ENCODE assay signal across 8 mouse cellular contexts in genomic region chr3:104714679-104715326, GRCm38 (mm10).
DNase-seq lines count a peak whose midpoint lies in the region; TF ChIP-seq lines count a peak whose summit lies in the region.

No protein-coding gene starts in this region.

- no peaks in the 10 kb centered on the region for H3K36me3 ChIP-seq in C2C12 (ENCODE audit: control insufficient read depth, insufficient read depth)

- DNase-seq in NIH3T3 (ENCODE audit: low read depth), result peak; percentile 74
- peak; percentile 37 to 65 for DNase-seq in cerebellum, postnatal 25 days
- peak; percentile 11 for DNase-seq in heart, adult 8-10 months (ENCODE audit: low spot score)
- peak; percentile 44 for DNase-seq in kidney, adult 9 months
- DNase-seq in lung, postnatal 14 days, result peak; percentile 66
- peak; percentile 18 for DNase-seq in skeletal muscle tissue, adult 2 months (ENCODE audit: low read depth, low spot score)
- no peak for DNase-seq in ovary, adult 18-20 months (ENCODE audit: low spot score)

- H3K27me3 ChIP-seq in C2C12 (ENCODE audit: control insufficient read depth, insufficient read depth, insufficient read length), result peaks cover 6% of the 10 kb centered on the region

- no peaks in the 10 kb centered on the region for H3K79me2 ChIP-seq in C2C12 (ENCODE audit: control insufficient read depth, insufficient read depth)

- no peak overlapping the region for H3K4me3 ChIP-seq in C2C12 (ENCODE audit: insufficient read depth, poor library complexity, severe bottlenecking)

- no peaks in the 10 kb centered on the region for H3K79me3 ChIP-seq in C2C12 (ENCODE audit: low read depth)

- H3ac ChIP-seq in C2C12 (ENCODE audit: control insufficient read depth, insufficient read length, low read depth), result no peak overlapping the region

- TF ChIP-seq CTCF in C2C12 (IDR thresholded peaks at IDR 0.05; ENCODE audit: control insufficient read depth, insufficient read depth, insufficient read length), result peak; percentile 49

TF ChIP-seq in C2C12, 6 proteins besides CTCF, POLR2A, EP300 and RAD21:
- TF ChIP-seq MYOD1 (IDR thresholded peaks at IDR 0.05; ENCODE audit: control insufficient read depth, insufficient read length, low read depth) (no peak), MAX (IDR thresholded peaks at IDR 0.05) (no peak), CEBPB (IDR thresholded peaks at IDR 0.05; ENCODE audit: low read depth) (no peak), FOSL1 (IDR thresholded peaks at IDR 0.05; ENCODE audit: insufficient read depth, low read length, poor library complexity, severe bottlenecking) (no peak), USF1 (IDR thresholded peaks at IDR 0.05; ENCODE audit: low read depth) (no peak), MYOG (IDR thresholded peaks at IDR 0.05; ENCODE audit: control insufficient read depth, extremely low read depth, insufficient read length) (no peak)
